Mouse (Mus musculus) 416B (cell line): ENCODE measurements at regions not wholly inside any gene's neighbourhood (a gene's known extent, or its start where the extent isn't known, plus 50 kb on each side); places are given as distances from the start of the nearest gene placed in this dataset.
A peak's percentile ranks its signal among the peaks of the same experiment; 100 is the strongest.

ENCODE experiments used
- DNase-seq: peaks from one replicate; pipeline ENCODE4 v3.0.0; 2011; ENCODE audit warnings: low read depth

DNA sequence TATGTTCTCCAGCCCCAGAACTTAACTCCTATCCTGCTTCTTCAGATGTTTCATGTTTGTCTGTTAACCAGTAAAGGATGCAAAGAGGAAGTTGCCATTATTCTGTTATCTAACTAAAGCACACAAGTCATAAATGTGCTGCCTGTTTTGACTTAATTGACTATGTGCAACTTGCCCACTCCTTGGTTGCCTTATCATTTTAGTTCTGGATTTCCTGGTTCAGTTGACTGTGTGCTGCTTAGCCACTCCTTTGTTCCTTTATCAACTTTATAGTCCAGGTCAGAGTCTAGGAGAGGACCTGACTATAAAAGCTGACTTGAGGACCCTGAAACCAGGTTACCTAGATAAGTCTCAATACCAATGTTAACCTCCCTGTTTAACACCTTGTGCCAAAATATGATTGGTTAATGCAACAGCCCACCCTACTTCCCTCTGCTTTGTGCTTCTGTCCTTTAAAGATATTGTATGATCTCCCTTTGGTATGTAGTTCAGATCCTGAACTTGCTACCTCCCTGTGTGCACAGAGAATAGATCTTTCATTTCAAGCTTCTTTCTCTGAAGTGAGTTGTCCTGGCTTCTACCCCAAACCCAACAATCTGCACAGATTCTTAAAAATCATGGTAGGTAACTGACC is 721.2 kb upstream of the Lcorl start:
- peak; percentile 51 for DNase-seq

DNA sequence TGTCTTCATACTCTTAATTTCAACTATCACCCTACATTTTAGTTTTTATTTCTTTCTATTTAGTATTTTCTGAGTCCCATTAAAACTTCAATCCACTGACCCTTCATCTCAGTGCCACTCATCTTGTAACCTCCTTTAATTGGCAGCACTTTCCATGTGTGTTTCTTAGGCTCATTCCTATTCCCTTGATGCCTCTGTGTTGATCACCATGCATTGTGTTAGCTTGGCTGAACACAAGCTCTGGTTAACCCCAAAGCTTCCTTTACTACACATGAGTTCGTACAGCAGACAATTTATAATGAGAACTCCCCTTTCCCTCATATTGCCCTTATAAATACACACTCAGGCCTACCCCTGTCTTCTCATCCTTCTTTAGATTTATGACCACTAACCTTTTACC is 716.5 kb upstream of the Lcorl start:
- no peak for DNase-seq

DNA sequence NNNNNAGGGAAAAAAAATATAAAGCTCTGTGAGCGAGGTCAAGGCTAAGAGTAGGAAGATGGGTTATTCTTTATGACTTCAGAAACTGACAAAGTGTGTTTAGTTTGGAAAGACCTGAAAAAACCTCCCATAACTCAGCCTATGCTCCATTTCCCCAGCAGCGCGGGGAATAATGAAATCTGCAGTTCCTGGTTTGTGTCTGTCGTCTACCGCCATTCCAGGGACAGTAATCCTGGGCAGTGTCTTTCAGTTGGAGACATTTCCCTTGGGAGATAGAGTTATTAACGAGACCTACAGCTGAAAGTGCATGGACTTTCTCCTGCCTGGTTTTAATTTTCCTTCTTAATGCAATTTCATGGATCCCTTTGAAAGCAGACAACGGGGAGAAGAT is 715.9 kb upstream of the Lcorl start:
- DNase-seq = no peak

DNA sequence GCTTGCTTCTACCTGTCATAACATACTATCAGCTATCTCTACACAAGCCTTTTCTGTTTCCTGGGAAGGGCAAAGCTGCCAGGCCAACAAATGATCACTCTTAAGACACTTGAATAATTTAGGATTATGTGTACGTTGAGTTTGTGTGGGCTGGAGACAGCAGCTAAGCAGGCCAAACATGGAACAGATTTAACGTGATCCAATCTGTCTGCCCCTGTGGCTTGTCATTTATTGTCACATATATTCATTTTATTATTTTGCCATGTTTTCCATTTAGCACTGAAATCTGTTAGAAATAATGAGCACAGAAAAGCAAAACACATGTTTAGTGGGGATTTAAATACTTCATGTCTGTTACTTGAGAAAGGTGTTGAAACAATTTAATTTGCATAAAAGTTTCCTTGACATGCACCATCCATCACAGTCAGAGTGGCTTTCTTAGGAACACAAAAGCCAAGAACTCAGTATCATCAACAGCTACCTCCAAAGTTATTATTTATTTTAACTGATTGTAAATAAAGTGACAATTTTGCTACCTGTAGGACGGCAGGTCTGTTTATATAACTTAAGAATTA is 699.4 kb upstream of the Lcorl start:
- no peak for DNase-seq

DNA sequence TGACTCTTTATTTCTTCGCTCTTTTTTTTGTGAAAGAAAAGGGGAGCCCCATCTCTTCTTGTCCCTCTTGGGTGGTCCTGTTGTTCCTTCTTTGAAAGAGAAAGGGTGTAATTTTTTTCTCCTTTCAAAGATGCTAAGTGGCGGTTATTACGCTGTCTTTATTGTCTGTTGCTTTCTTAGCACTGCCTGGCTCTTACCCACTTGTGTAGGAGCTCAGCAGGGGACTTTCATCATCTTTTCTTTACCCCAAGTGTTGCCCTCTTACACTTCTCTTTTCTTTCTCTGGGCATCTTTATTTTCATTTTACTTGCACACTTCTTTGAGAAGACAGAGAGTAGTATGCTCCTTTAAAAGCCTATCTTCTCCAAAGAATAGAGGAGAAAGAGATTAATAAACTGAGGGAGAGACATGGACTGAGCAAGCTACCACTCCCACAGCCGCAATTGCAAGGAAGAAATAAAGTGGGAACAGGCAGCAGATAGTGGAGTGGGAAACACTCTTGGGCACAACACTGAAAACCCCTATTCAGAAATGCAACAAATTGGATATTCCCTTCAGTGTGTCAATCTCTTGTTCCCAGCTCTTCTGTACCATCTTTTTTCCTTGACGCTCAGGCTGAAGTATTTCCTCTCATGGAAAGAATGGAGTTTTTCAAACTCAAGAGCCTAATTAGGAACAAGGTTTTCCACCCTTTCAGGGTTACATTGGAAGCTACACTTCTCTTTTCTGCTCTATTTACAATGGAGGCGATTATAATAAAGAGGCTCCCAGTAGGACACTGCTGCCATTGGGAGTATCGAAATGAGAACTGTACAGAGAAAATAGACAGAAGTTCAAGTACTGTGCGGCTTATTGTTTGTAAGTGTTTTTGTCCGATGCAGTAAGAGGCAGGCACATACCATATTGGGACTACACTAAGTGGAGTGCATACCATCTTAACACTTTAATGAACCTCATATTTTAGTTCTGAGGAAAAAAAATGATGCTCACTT is 684.2 kb upstream of the Lcorl start:
- no peak for DNase-seq
